Mouse (Mus musculus): ENCODE data around the gene Fsd2.

- TF ChIP-seq CTCF (IDR thresholded peaks at IDR 0.05; ENCODE audit: low read depth), result no peak
- no peak for TF ChIP-seq EP300 (optimal IDR thresholded peaks at IDR 0.05)
Observed at GRCm38 (mm10) chr7:81548864-81549263, 17.9 kb downstream of the Fsd2 start.
